Mouse (Mus musculus) adrenal gland, adult (tissue): Measurements from ENCODE around the gene Gtsf1.
"Not testable (repeated sequence)": the region's sequence is repeated elsewhere in the genome, so short reads cannot be mapped to it uniquely, and the experiment has no call there.

Experiments used
- DNase-seq, 2 experiments: peaks; one replicate each; pipeline ENCODE4 v3.0.0; 2022 to 2023; ENCODE audit warnings: low spot score in 1 of 2; ENCODE audit not compliant: inconsistent age in 2 of 2

Gtsf1 gene

GRCm38 (mm10) chr15:103430241-103430640 is at the start of gene Gtsf1:
Gene Gtsf1, minus strand, starts transcription at chr15:103430470.
- no peak for DNase-seq

- no peak for DNase-seq
Measured at GRCm38 (mm10) chr15:103479080-103479606, 48.9 kb upstream of the Gtsf1 start.

GRCm38 (mm10) chr15:103473769-103474168 is 43.5 kb upstream of the Gtsf1 start:
- DNase-seq = no peak

GRCm38 (mm10) chr15:103473182-103473581 is 42.9 kb upstream of the Gtsf1 start:
- no peak for DNase-seq

- no peak for DNase-seq
Measured at GRCm38 (mm10) chr15:103472265-103472664, 42.0 kb upstream of the Gtsf1 start.

- DNase-seq = no peak
Measured at GRCm38 (mm10) chr15:103471488-103472194, 41.4 kb upstream of the Gtsf1 start.

GRCm38 (mm10) chr15:103462539-103463261 is 32.4 kb upstream of the Gtsf1 start:
- no peak for DNase-seq

- DNase-seq = no peak
Measured at GRCm38 (mm10) chr15:103454449-103454848, 24.2 kb upstream of the Gtsf1 start.

- DNase-seq = peak; percentile 13 to 55
Measured at GRCm38 (mm10) chr15:103453551-103454218, 23.4 kb upstream of the Gtsf1 start, which contains the start of gene Nckap1l. Gene Nckap1l, plus strand, starts transcription at chr15:103453794.

- no peak for DNase-seq
Measured at GRCm38 (mm10) chr15:103448369-103448768, 18.1 kb upstream of the Gtsf1 start, which contains the start of gene Gtsf2. Gene Gtsf2, minus strand, starts transcription at chr15:103448469.

GRCm38 (mm10) chr15:103445966-103446365 is 15.7 kb upstream of the Gtsf1 start:
- DNase-seq = not testable (repeated sequence)

- DNase-seq = no peak
Measured at GRCm38 (mm10) chr15:103427017-103427416, 3.3 kb downstream of the Gtsf1 start.

- not testable (repeated sequence) for DNase-seq
Measured at GRCm38 (mm10) chr15:103405586-103405985, 24.7 kb downstream of the Gtsf1 start.

GRCm38 (mm10) chr15:103401361-103401760 is 28.9 kb downstream of the Gtsf1 start:
- DNase-seq = no peak

GRCm38 (mm10) chr15:103393577-103393976 is 36.7 kb downstream of the Gtsf1 start:
- DNase-seq = no peak

- DNase-seq = peak; percentile 20 to 71
Measured at GRCm38 (mm10) chr15:103388556-103389145, 41.6 kb downstream of the Gtsf1 start.

GRCm38 (mm10) chr15:103383771-103384488 is 46.3 kb downstream of the Gtsf1 start:
- DNase-seq = peak; percentile 62 to 73

- peak; percentile 71 to 83 for DNase-seq
Measured at GRCm38 (mm10) chr15:103382795-103383406, 47.4 kb downstream of the Gtsf1 start.

- peak; percentile 18 to 72 for DNase-seq
Measured at GRCm38 (mm10) chr15:103382075-103382474, 48.2 kb downstream of the Gtsf1 start.
